Mouse (Mus musculus) heart, embryonic 14.5 days (tissue): Measurements from ENCODE around the gene Kansl1l. TPM values are rescaled to one million over a fixed set of nuclear protein-coding genes. Genes with fewer than 3 reads are reported as not detected.

Experiments used
- ATAC-seq: fragments of 200-750 bp; cut with Nextera tagmentation; 2 replicates; pipeline ENCODE4 v1.8.0; 2017; ENCODE audit warnings: low read depth, moderate TSS enrichment; ENCODE audit not compliant: insufficient number of reproducible peaks, insufficient read depth, low FRiP score
- H3K27ac ChIP-seq, 2 experiments: fragments of 200-500 bp in 1 of 2; fragments of 300-500 bp in 1 of 2; sonication (generic) in 1 of 2; replicated peaks in 1 of 2; 2 replicates each; pipeline ENCODE4 v1.5.1; 2012 to 2014; ENCODE audit warnings: low read depth in 2 of 2, low read length in 2 of 2, control low read depth in 1 of 2, mild to moderate bottlenecking in 1 of 2, mixed read lengths in 1 of 2; ENCODE audit not compliant: control insufficient read depth in 1 of 2, insufficient read depth in 1 of 2
- H3K27me3 ChIP-seq: fragments of 300-500 bp; sonication (generic); 2 replicates; pipeline ENCODE4 v1.6.1; 2014; ENCODE audit warnings: mild to moderate bottlenecking, low read length, control low read depth; ENCODE audit not compliant: control insufficient read depth, insufficient read depth
- H3K36me3 ChIP-seq: fragments of 300-500 bp; sonication (generic); 2 replicates; pipeline ENCODE4 v1.6.1; 2014; ENCODE audit warnings: mild to moderate bottlenecking, control low read depth, low read length, mixed read lengths; ENCODE audit not compliant: control insufficient read depth, insufficient read depth
- H3K4me1 ChIP-seq, 2 experiments: fragments of 200-500 bp in 1 of 2; fragments of 300-500 bp in 1 of 2; sonication (generic) in 1 of 2; 2 replicates each; pipeline ENCODE4 v1.6.1; 2012 to 2014; ENCODE audit warnings: low read length in 2 of 2, control low read depth in 1 of 2, mixed read lengths in 1 of 2; ENCODE audit not compliant: control insufficient read depth in 2 of 2, insufficient read depth in 2 of 2
- H3K4me2 ChIP-seq: fragments of 300-500 bp; sonication (generic); 2 replicates; pipeline ENCODE4 v1.6.1; 2014; ENCODE audit warnings: mild to moderate bottlenecking, low read length
- H3K4me3 ChIP-seq, 2 experiments: fragments of 200-500 bp in 1 of 2; fragments of 300-500 bp in 1 of 2; sonication (generic) in 1 of 2; 2 replicates each; pipeline ENCODE4 v1.5.1; 2012 to 2014; ENCODE audit warnings: low read length in 2 of 2, mild to moderate bottlenecking in 2 of 2, control low read depth in 1 of 2, low read depth in 1 of 2, moderate library complexity in 1 of 2; ENCODE audit not compliant: control insufficient read depth in 1 of 2, insufficient read depth in 1 of 2
- H3K9ac ChIP-seq: fragments of 300-500 bp; sonication (generic); 2 replicates; pipeline ENCODE4 v1.6.1; 2014; ENCODE audit warnings: mild to moderate bottlenecking, low read length
- H3K9me3 ChIP-seq: fragments of 300-500 bp; sonication (generic); 2 replicates; pipeline ENCODE4 v1.6.1; 2016; ENCODE audit warnings: low read length, control low read depth; ENCODE audit not compliant: control insufficient read depth
- WGBS: fragments of 180-500 bp; shearing (Covaris S2); extraction: QIAGEN DNeasy Blood & Tissue Kit; methylation state at CpG from one replicate; pipeline ENCODE4 v1.1.7; 2014; 5-methylcytosine and 5-hydroxymethylcytosine counted together
- polyA plus RNA-seq: library from polyadenylated mRNA; unstranded; fragments of >200 nt; fragmentation: Nextera tagmentation; extraction: Ambion mirVana; gene quantifications from 2 replicates; pipeline ENCODE4 v1.2.1, GENCODE M21; 2014

The Kansl1l gene
- polyA plus RNA-seq, 1 experiment from 2014 or later, result 13.8 TPM

- H3K27me3 ChIP-seq, result no peaks in the 10 kb centered on the region
- no peak overlapping the region for H3K4me3 ChIP-seq
- no peak for ATAC-seq
- 86% methylated on average over 7 of the region's 7 CpGs for WGBS
- H3K27ac ChIP-seq, result no peak overlapping the region
- no peak overlapping the region for H3K4me2 ChIP-seq
- H3K36me3 ChIP-seq, result peaks cover 90% of the 10 kb centered on the region
- no peaks in the 10 kb centered on the region for H3K9me3 ChIP-seq
- H3K4me1 ChIP-seq, result no peaks in the 10 kb centered on the region
- no peak overlapping the region for H3K9ac ChIP-seq
These were observed 15.3 kb upstream of the Kansl1l start for GRCm38 (mm10) chr1:66832636-66833165.

GRCm38 (mm10) chr1:66831824-66832600 is 14.7 kb upstream of the Kansl1l start:
- Histone ChIP-seq H3K36me3 (peaks cover 83% of the 10 kb centered on the region), H3K9ac (no peak overlapping the region), H3K9me3 (no peaks in the 10 kb centered on the region), H3K27ac (no peak overlapping the region), H3K4me3 (no peak overlapping the region), H3K4me2 (no peak overlapping the region), H3K4me1 (no peaks in the 10 kb centered on the region), H3K27me3 (no peaks in the 10 kb centered on the region)
- ATAC-seq, result no peak
- 77% methylated on average over 9 of the region's 9 CpGs for WGBS

- Histone ChIP-seq H3K27ac (no peak overlapping the region), H3K9me3 (no peaks in the 10 kb centered on the region), H3K27me3 (no peaks in the 10 kb centered on the region), H3K4me2 (no peak overlapping the region), H3K36me3 (peaks cover 73% of the 10 kb centered on the region), H3K9ac (no peak overlapping the region), H3K4me1 (no peaks in the 10 kb centered on the region), H3K4me3 (no peak overlapping the region)
- no peak for ATAC-seq
- WGBS, result 91% methylated on average over 9 of the region's 9 CpGs
These were observed 12.2 kb upstream of the Kansl1l start for GRCm38 (mm10) chr1:66829400-66830080.

DNA sequence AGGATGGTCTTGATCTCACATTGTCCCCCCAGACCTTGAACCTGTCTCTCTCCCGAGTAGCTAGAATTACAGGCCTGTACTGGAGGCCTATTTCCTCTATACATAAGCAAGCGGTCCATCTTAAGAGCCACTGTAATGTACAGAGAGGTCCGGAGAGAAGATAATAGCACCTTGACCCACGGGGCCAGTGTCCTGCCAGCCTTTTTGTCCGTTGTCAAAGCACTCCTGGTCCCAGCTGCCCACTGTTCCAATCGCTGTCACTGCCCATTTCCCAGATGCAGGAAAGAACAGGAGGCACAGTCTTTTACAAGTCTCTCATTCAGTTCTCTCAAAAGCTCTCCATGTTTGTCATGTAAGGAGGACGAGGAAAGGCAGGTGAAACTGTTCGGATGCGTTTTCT is 4.6 kb upstream of the Kansl1l start:
- Histone ChIP-seq H3K9ac (no peak overlapping the region), H3K27me3 (no peaks in the 10 kb centered on the region), H3K4me3 (no peak overlapping the region), H3K9me3 (no peaks in the 10 kb centered on the region), H3K4me2 (no peak overlapping the region), H3K36me3 (peaks cover 15% of the 10 kb centered on the region), H3K27ac (no peak overlapping the region), H3K4me1 (peaks cover 0 to 4% of the 10 kb centered on the region in 2 experiments; a peak in 1 of 4 replicates)
- no peak for ATAC-seq
- WGBS, result 82% methylated on average over 9 of the region's 9 CpGs

- Histone ChIP-seq H3K4me1 (peaks cover 0 to 5% of the 10 kb centered on the region in 2 experiments; a peak in 1 of 4 replicates), H3K9ac (no peak overlapping the region), H3K36me3 (peaks cover 7% of the 10 kb centered on the region; the same call in 1 of the 2 replicates), H3K27ac (no peak overlapping the region), H3K27me3 (no peaks in the 10 kb centered on the region), H3K4me3 (no peak overlapping the region), H3K4me2 (no peak overlapping the region), H3K9me3 (no peaks in the 10 kb centered on the region)
- 11% methylated on average over 7 of the region's 7 CpGs for WGBS
- ATAC-seq, result no peak
These were observed 2.9 kb upstream of the Kansl1l start for GRCm38 (mm10) chr1:66820241-66820640.

DNA sequence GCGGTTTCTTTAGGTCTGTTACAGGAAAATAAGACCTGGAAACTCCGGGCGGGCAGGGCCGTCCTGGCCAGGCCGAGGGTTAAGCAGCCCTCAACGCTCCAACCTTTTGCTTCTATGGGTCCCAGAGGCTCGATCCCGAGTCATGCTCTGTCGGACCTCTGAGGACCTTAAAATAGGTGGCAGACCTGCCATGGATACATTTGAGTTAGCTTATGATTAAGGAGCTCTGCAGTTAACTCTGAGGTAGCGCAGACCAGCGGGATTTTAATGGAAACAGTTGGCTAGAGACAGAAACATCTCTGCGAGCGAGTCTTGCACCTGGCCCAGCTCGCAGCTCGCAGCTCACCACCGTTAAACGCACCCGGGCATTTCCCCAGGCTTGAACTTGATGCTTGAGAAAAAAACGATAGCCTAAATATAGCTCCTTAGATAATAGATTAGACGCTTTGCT is 528 bp upstream of the Kansl1l start:
- peak overlapping the region; percentile 97 for H3K9ac ChIP-seq

GRCm38 (mm10) chr1:66816837-66817452 is 417 bp downstream of the Kansl1l start:
- WGBS, result under 1% methylated on average over 48 of the region's 63 CpGs
- no peaks in the 10 kb centered on the region for H3K27me3 ChIP-seq
- H3K27ac ChIP-seq, result peak overlapping the region; percentile 97 to 99
- peak overlapping the region; percentile 97 for H3K9ac ChIP-seq
- no peaks in the 10 kb centered on the region for H3K36me3 ChIP-seq
- H3K4me1 ChIP-seq, result peaks cover 0 to 14% of the 10 kb centered on the region in 2 experiments; a peak in 2 of 4 replicates
- peak overlapping the region; percentile 84 for H3K4me2 ChIP-seq
- no peaks in the 10 kb centered on the region for H3K9me3 ChIP-seq
- peak overlapping the region; percentile 84 to 94 for H3K4me3 ChIP-seq
- peak; percentile 88 for ATAC-seq

More for the DNA sequence above, 528 bp upstream of the Kansl1l start:
- Histone ChIP-seq H3K4me3 (peak overlapping the region; percentile 71 to 84), H3K9me3 (no peaks in the 10 kb centered on the region), H3K27ac (peak overlapping the region; percentile 57 to 99), H3K4me1 (peaks cover 0 to 14% of the 10 kb centered on the region in 2 experiments; a peak in 2 of 4 replicates), H3K27me3 (no peaks in the 10 kb centered on the region), H3K4me2 (peak overlapping the region; percentile 84), H3K36me3 (no peaks in the 10 kb centered on the region)
- 1% methylated on average over 20 of the region's 20 CpGs for WGBS
- ATAC-seq, result no peak; the same call in 1 of the 2 replicates
